Mouse (Mus musculus): Measurements from ENCODE around the gene Cpa5. TPM values are rescaled to one million over a fixed set of nuclear protein-coding genes. Genes with fewer than 3 reads are reported as not detected.

Cpa5 gene
- total RNA-seq, 2 experiments from 2014 or later, result 1.6 to 1.9 TPM

- DNase-seq (ENCODE audit: low spot score in 2 of 2), result peak in 1 of 2 experiments; percentile 9
Measured at GRCm38 (mm10) chr6:30643694-30644460, 33.1 kb downstream of the Cpa5 start.

- no peak for DNase-seq (ENCODE audit: low spot score in 2 of 2)
Measured at GRCm38 (mm10) chr6:30644462-30644861, 33.7 kb downstream of the Cpa5 start.

DNA sequence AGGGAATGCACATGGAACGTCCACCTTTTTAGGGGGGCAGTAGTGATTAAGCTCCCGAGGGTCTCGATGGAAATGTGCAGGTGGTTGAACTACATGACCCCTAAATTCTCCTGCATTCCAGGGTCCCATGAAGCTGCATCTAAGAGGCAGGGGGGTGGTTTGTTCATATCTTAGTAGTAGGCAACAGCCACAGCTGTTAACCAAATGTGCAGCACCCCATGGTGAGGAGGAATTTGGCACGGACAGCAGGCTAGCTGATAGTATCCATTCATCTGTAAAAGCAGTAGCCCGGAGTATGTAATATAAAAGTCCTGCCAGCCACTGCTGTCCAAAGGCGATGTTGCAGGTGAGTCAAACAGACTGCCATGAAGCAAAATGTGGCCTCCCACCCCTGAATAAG is 34.6 kb downstream of the Cpa5 start:
- no peak for DNase-seq (ENCODE audit: low spot score in 2 of 2)

DNA sequence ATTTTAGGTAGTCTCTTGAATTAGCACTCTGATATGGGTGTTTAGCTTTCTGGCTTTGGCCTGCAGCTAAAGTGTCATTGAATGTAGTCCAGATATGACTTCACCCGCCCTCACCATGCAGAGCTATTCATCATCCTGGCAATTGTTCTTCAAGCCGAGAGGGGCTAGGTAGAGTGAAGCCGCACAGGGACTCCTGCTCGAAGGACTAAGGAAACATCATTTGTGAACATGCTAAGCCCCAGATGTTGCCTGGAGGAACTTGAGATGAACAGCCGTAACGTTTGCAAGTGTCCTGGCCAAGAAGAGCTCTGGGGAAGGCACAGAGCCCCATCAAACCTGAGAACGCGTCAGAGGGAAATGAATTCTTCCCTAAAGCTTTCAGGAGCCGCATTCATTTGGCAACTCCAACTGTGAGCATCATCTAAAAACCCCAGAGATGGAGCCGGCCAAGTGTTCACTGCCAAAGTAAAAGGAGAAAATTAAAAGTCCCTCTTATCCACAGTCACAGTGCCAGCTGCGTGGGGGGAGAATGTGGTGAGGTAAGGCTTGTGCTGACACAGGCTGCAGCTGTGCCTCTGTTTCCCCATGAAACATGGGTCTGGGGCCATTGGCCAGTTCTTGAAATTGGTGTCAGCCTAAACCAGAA is 39.0 kb downstream of the Cpa5 start:
- peak in 1 of 2 experiments; percentile 78 for DNase-seq (ENCODE audit: low spot score in 2 of 2)

DNA sequence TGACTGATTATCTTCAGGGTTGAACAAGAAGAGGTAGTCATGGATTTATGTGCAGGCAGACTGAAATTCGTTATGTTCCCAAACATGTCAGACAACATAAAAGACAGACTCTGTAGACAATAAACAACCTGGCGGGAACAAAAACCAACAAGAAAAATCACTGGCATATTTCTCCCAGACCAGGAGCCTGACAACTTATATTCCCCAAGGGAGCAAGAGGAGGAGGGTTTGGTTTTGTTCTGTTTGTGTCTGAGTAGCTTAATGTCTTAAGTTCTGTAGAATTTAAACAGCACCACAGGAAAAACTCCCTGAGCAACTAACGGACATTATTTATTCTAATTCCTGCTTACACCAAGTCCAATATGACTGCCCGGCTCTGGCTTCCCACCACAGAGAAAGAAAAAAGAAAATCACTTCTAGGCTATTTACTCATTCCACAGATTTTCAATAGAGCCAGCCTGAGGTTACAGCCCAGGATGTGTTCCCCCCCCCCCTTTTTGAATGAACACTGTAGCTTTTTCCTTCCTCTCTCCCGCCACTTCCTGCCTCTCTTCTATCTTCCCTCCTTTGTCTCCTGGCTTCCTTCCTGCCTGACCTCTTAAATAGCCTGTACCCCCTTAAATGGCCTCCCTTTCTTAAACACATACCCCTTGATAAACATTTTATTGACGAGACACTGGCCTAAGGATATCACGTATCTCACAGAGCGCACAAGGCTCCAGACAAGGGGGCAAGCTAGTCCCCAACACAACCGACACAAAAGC is 41.8 kb downstream of the Cpa5 start:
- no peak for DNase-seq (ENCODE audit: low spot score in 2 of 2)

DNA sequence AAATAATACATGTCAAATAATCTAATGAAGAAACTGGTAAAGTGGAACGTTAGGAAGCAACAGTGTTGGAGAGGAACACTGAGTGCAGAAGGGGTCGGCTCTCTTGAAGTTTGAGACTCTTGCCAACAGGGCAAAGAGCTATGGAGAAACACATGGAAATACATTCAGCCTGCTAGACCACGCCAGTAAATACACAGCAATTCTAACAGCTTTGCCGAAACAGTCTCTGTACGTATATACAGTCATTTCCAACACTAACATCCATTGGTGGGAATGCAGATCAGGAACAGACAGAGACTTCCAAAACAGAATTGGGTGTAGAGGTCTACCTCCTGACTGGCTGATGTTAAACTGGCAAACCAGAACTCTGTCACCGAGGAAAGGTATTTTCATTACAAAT is 42.7 kb downstream of the Cpa5 start:
- peak in 1 of 2 experiments; percentile 9 for DNase-seq (ENCODE audit: low spot score in 2 of 2)

DNA sequence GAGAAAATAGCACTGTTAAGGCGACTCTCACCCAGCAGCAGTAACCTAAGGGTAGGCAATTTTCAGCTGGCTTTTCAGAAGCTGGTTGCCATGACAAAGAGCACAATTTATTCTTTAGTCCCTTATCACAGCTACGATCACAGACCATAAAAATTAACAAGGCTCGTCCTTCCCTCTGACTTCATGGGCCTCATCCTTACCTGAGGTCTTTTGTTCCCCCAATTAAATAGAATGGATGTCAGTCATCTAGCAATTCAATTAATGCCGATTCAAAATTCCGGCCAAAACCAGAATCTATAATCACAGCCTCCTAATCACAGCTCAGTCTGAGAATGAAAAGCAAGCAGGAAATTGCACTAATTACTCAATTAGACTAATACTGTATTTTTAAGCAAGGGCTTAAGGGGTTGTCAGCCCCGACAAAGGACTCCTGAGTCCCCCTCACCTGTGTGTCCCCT is 43.6 kb downstream of the Cpa5 start:
- DNase-seq (ENCODE audit: low spot score in 2 of 2), result no peak

GRCm38 (mm10) chr6:30654932-30655331 is 44.1 kb downstream of the Cpa5 start:
- peak in 1 of 2 experiments; percentile 8 for DNase-seq (ENCODE audit: low spot score in 2 of 2)

GRCm38 (mm10) chr6:30657279-30657678 is 46.5 kb downstream of the Cpa5 start:
- DNase-seq (ENCODE audit: low spot score in 2 of 2), result no peak

DNA sequence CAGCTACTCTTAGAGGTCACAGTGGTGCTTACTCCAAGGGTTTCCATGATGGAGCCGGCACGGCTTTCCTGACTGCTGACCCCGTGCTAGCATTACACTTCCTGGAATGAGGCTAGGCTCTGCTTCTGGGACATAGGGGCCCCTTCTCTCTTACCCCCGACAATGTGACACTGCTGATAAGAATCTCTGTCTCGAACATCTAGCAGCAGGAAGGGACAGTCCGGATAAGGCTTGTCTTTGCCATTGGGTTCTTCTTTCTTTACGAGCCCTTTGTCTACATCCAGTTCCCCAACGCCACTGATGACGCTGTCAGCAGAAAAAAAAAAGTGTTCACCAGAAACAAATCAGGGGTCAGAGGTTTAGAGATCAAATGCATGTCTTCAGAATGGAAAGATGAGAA is 47.8 kb downstream of the Cpa5 start:
- no peak for DNase-seq (ENCODE audit: low spot score in 2 of 2)

- no peak for DNase-seq (ENCODE audit: low spot score in 2 of 2)
Measured at GRCm38 (mm10) chr6:30664776-30665175, 54.0 kb downstream of the Cpa5 start.

DNA sequence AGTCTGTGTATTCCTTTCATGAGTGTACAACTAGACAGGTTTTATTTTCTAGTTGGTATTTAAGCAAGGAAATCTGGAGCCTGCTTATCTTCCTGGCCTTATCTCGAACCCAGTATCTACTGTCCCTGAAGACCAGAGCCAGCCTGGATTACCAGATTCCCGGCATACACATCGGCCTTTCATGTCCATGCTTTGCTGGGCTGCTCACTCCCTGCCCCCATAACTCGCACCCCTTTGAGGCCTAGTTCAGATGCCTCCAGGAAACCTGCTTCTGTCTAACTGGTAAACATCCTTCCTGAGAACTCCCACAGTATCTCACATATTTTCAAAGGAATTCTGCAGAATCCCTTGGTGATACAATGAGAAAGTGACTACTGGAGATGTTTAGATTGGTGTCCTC is 54.5 kb downstream of the Cpa5 start:
- DNase-seq (ENCODE audit: low spot score in 2 of 2), result no peak

DNA sequence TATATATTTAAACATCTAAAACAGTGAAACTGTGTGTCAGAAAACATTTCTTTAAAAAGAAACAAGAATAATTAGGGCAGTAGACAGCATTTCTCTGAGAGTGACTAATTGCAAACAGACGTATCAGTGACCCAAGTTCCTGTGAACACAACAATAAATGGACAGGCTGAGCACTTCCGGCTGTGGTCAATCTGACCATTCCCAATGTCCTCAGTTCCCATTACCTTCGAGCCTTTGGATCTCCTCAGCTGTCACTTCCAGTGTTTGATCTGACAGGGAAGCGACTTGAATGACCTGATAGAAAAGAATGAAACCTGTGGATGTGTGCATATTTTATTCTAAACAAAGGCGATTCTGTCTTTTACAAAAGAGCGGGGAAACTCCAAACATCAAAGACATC is 55.2 kb downstream of the Cpa5 start:
- no peak for DNase-seq (ENCODE audit: low spot score in 2 of 2)

DNA sequence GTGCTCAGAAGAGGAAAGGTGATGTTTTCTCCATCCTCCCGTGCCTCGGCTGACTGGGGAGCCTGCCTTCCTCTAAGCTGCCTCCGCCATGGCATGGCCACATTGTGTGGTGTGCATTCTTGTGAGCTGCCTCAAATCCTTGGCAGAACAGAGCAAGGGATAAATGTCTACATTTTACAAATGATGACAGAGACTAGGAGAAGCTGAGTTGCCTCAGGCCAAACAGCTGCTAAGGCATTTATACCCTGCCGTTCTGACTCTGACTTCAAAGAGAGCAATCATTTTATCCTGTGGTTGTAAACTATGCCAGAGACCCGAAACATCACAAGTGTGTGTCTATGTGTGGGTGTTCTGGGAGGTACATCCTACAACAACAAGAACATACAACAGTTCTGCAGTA is 56.8 kb downstream of the Cpa5 start:
- no peak for DNase-seq (ENCODE audit: low spot score in 2 of 2)

DNA sequence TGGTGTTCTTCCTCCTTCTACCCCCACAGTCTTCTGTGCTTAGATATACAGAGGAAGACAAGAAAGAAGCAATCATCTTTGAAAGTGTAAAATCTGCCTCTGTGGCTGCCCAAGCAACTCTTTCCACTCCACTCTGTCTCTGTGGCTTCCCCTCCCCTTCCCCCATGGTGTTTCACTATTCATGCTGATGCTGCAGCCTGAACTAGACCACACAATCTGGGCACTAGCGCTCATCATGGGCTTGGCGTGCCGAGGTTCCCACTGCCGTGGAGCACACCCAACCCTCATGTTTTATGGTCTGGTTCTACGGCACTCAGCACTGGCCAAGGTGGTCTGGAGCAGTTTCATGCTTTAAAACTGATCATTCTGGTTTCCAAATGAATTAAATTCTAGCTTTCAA is 60.9 kb downstream of the Cpa5 start:
- no peak for DNase-seq (ENCODE audit: low spot score in 2 of 2)

- DNase-seq (ENCODE audit: low spot score in 2 of 2), result peak; percentile 42 to 67
Measured at GRCm38 (mm10) chr6:30673764-30674561, 63.2 kb downstream of the Cpa5 start.

GRCm38 (mm10) chr6:30674714-30675280 is 64.0 kb downstream of the Cpa5 start:
- no peak for DNase-seq (ENCODE audit: low spot score in 2 of 2)

DNA sequence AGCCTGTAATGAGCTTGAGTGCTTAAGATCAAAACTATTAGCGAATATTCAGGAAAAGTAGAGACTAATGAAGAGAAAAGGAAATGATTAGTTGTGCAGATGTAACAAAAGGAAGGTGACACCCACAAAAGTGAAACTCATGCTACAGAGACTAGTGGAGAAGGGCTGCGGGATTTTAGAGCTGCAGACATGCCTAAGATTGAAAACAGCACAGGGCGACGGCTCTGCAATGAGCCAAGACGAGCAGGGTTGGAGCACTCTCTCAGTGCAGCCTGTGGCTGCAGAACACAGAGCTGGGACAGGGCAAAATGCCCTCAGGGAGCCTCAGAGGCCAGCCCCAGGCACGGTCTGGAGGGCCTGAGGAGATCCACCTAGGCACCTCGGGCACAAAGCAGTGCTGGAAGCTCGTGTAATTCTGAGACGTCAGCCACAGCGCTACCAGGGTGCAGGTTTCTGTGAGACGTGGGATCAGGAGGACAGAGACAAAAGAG is 64.5 kb downstream of the Cpa5 start:
- peak in 1 of 2 experiments; percentile 57 for DNase-seq (ENCODE audit: low spot score in 2 of 2)

GRCm38 (mm10) chr6:30676506-30676905 is 65.7 kb downstream of the Cpa5 start:
- no peak for DNase-seq (ENCODE audit: low spot score in 2 of 2)

DNA sequence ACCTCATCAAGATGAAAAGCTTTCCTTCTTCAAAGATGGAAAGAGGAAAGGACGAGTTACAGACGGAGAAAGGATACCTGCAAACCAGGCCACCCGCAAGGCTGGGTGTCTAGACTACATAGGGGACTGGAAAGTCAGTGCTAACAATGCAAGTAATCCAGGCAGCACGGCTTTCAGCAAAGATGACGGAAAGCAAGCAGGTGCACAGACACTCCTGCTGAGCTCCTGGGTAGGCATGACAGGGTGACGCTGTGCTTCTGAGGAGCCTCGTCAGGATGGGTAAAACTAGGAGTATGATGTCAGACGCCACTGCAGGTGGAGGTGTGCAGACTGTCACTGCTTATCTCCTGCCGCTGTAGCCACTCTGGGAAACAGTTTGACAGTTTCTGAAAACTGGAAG is 66.8 kb downstream of the Cpa5 start:
- no peak for DNase-seq (ENCODE audit: low spot score in 2 of 2)

DNA sequence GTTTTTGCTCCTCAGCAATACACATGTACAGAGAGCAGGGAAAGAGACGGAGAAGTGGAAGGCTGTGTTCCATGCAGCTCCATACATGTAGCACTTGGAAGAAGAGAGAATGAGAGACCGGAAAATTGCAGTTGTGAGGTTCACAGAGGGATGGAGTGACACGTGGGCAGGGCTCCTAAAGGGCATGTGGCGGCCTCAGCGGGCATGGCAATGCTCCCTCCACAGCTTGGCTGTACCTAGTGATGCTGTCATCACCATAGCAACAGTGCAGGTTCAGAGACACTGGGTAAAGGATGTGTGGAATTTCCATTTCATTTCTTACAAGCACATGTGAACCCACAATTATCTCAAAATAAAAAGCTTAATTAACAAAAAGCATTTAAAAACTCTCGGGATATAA is 67.7 kb downstream of the Cpa5 start:
- no peak for DNase-seq (ENCODE audit: low spot score in 2 of 2)

Data from gastrocnemius, postnatal 4 days (tissue).